Mouse (Mus musculus): ENCODE measurements around the gene Abcb1b.
"Not testable (repeated sequence)": the region's sequence is repeated elsewhere in the genome, so short reads cannot be mapped to it uniquely, and the experiment has no call there.

The Abcb1b gene

GRCm38 (mm10) chr5:8797987-8798751, at the start of gene Abcb1b:
Gene Abcb1b (plus strand): TSS chr5:8798147.
- DNase-seq (ENCODE audit: low spot score), result peak; percentile 70

DNA sequence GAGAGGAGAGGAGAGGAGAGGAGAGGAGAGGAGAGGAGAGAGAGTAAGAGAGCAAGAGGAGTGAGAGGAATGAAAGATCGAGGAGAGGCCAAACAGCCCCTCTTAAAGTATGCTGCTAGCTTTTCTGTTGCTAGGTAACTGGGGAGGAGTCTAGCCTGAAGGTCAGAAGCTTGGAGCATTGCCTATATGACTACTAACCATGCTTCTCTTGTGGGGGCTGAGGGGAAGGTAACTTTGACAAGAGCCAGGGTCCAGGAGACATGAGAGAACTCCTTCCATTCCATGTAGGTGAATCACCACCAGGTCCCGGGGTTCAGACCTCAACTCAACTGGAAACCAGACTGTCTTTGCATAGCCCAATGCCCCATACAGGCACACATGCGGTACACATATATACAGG, 25.1 kb upstream of the Abcb1b start:
- no peak for DNase-seq (ENCODE audit: low spot score)

GRCm38 (mm10) chr5:8778311-8778710, 19.6 kb upstream of the Abcb1b start:
- DNase-seq (ENCODE audit: low spot score), result no peak

DNA sequence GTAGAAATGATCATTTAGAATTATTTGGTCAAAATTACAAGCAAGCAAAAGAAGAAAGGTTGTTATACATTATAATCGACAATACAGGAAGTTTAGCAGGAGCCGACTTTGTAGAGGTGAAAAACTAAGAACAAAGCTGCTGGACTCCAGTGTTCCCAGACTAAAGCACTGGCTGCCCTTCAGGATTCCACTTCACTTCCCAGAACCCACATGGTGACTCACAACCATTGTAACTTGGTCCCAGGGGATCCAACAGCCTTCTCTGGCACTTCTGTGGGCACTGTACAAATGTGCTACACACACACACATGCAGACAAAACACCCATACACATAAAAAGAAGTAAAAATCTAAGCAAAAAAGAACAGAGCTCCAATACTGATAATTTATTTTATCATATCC, 19.2 kb upstream of the Abcb1b start:
- DNase-seq (ENCODE audit: low spot score), result peak; percentile 38

DNA sequence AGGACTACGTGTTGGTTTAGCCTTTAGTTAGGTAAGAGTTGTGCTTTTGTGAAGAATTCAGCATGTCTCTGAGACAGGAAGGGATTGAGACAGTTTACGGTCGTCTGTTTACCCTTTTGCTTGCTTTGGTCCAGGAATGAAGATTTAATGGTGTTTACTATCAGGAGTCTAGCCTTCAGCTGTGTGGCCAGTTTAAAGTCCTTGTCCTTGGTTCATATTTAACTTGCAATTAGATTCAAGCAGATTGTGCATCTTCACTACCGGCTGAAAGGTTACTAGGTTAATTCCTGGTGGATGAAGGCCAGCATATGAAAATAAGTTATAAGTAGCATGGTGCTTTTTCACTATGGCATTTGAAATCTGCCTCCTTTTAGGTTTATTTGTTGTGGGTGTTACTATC, 5.7 kb upstream of the Abcb1b start:
- no peak for DNase-seq (ENCODE audit: low spot score)

GRCm38 (mm10) chr5:8798752-8799115, 787 bp downstream of the Abcb1b start:
- DNase-seq (ENCODE audit: low spot score), result no peak

GRCm38 (mm10) chr5:8805742-8806141, 7.8 kb downstream of the Abcb1b start:
- DNase-seq (ENCODE audit: low spot score), result no peak

DNA sequence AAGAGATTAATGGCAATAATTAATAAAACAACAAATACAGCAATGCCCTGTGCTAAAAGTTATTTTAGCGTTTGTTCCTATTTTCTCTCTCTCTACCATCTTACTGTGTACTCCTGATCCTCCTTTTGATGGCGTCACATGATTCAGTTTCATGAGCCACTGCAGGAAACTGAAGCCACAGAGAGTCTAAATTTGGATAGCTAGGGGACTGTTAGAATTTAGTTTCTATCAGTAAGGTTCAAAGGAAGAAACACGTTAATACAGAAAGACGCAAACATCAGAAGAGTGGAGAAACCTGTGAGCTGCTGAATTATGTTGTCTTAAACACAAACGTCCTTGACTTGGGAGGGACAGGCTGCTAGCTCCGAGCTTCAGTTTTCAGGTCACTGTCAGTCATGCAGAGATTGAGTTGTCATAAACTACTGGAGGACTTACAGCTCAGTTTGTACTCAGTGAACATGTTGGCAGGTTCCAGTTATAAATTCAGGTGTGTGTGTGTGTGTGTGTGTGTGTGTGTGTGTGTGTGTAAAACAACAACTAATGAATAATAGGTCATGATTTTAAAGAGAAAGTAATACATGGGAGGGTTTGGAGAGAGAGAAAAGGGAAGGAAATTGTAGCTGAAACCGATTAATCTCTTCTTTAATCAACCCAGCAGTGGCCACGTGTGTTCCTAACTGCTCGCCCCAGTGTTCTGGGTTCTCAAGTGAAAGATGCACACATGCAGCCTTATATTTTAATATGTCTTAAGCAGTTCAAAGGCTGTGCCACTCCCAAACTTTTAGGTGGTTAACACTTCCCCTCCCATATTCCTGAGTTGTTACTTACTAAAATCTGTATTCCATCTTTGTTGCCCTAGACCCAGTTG, 9.4 kb downstream of the Abcb1b start:
- no peak for DNase-seq (ENCODE audit: low spot score)

DNA sequence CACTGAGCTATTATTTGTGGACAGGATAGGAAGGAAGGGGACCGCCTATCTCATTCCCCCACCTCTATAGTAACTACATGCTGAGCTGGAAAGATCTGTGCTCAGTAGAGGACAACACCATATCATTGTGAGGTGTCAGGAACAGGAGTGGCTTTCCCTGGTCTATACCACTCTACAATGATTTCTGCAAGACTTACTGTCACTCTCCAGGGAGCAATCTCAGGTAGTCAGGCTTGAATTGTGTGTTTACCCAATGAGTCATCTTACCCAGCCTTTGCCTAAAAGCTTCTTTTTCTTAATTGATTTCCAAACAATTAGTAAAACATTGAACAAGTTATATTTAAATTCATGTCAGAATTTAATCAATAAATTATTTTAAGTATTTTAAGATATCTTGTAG, 15.9 kb downstream of the Abcb1b start:
- DNase-seq (ENCODE audit: low spot score), result no peak

GRCm38 (mm10) chr5:8819635-8820591, 22.0 kb downstream of the Abcb1b start:
- DNase-seq (ENCODE audit: low spot score), result no peak

DNA sequence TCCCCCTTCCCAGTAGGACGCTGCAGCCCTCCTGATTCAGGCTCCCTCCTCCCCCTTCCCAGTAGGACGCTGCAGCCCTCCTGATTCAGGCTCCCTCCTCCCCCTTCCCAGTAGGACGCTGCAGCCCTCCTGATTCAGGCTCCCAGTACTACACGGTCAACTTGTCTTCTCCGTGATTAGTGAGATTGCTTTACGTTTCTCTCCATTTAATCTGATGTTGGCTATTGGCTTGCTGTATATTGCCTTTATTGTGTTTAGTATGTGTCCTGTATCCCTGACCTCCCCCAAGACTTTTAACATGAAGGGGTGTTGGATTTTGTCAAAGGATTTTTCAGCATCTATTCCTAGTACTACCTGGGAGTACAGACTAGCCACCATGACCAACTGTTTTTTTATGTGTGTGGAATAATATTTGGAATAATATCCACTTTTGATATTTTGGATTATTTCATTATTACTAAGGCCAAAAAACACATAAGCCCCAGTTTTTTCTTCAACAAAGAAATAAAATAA, 22.7 kb downstream of the Abcb1b start:
- not testable (repeated sequence) for DNase-seq (ENCODE audit: low spot score)

DNA sequence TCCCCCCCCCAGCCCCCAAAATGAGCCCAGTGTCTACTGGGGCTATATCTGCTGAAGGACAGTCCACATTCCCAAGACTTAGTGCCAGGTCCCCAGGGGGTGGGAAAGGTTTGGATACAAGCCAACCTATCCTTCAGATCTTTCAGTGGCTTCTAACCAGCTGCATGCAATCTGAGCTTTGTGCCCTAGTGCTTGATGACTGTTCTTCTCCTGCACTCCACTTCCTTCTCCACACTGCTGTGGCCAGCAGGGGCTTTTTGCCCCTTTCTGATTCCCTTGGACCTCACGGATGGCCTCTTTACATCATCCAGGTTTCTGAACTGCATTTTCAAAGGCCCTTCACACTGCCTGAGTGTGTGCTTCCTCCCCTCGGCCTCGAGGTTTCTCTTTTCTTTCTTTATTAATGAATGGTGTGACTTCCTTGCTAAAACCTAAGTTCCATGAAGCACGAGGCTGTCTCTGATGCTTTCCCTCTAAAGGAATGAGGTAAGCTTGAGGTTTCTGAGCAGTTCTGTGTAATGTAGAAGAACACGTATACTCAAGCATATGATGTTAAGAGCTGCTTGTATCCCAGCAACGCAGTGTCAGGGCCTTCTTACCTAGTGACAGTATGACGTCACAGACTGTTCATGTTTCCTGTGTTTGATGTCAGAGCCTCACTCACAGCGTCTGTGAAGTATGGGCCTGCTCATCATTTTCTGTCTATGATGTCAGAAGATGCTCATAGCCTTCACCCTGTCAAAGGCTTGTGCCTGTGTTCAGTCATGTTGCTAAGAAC, 40.9 kb downstream of the Abcb1b start:
- DNase-seq (ENCODE audit: low spot score), result no peak

DNA sequence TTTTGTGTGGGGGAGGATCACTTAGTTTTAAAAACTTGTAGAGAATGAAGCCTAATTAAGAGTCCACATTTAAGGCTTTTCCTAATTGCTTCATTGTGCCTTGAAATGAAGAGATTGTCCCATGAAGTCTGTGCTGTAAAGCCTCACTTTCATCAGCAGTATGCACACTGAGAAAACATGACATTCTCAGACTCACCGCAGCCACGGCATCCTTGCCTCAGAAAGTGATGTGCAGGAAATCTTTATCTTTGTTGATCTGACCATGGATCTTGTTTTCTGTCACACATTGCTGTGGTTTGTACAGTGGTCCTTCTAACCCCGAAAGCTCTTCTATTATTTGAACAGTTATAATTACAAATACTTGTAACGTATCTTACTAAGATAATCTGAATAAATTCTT, 41.7 kb downstream of the Abcb1b start:
- DNase-seq (ENCODE audit: low spot score), result no peak

DNA sequence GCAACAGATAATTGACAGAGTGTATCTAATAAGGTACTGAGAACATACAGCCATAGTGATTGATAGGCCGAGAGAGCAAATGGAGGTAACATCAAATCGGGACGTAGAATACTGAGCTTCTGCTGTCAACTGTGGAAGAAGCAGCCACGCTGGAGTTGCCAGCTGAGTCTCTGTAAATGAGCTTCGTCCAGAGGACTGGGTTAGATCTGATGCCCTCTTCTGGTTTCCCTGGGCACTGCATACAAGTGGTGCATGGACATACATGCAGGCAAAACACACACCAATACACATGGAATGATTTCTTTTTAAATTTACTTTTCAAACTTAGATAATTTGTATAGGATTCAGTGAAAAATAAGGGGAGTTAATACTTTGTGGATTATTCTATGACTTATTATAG, 42.9 kb downstream of the Abcb1b start:
- DNase-seq (ENCODE audit: low spot score), result peak; percentile 7

DNA sequence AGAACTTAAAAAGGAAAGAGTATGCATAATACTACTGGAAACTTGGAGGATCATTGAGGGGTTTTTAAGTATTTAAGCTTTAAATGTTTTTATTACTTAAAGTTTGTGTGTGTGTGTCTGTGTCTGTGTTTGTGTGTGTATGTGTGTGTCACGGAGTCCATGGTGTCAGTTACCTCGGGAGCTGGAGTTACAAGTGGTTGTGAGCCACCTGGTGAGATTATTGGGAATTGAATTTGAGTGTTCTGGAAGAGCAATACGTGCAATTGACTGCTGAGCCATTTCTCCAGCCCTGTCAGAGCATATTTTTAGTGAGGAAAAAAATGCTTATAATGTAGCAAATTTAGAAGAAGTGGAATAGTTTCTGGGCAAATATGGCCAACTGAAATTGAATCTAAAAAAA, 44.9 kb downstream of the Abcb1b start:
- peak; percentile 12 for DNase-seq (ENCODE audit: low spot score)

DNA sequence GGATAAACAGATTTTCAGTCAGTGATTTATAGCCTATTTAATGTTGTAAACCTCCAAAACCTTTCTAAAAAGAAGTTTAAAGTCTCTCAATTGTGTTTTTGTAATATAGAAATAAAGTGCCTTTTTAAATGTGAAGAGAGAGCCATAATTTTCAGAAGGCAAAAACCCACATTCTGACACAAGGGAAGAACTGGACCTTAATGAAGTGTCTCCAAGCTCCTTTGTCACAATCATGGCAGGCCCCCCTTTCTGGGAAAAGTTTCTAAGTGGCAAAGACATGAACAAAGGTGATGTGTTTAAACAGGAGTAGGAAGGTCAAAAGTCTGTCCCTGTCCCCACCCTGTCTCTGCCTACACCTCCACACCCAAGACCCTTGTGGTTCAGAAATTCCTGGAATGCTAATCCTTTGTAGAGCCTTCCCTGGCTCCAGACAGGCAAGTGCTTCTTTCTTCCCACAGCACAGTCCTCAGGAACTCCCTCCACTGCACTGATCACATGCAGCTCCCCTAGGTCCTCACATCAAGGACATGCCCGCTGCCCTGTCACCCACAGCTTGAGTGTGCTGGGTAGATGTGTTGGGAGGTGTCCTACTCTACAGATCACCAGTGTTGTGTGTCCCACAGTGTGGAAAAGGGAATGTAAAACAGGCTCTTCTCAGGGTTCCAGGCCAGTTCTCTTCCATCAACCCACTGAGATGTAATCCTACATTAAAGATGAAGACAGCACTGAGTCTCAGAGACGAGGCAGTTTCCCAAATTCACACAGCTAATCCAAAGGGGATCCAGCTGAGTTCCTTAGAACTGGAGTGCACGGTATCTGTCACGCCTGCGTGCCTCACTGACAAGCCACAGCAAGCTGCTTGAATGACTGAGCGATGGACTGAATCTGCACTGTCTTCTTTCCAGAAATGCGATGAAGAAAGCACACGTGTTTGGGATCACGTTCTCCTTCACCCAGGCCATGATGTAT, 50.9 kb downstream of the Abcb1b start:
- DNase-seq (ENCODE audit: low spot score), result not testable (repeated sequence)

- no peak for DNase-seq (ENCODE audit: low spot score)
These were observed 52.9 kb downstream of the Abcb1b start for GRCm38 (mm10) chr5:8850851-8851250.

DNA sequence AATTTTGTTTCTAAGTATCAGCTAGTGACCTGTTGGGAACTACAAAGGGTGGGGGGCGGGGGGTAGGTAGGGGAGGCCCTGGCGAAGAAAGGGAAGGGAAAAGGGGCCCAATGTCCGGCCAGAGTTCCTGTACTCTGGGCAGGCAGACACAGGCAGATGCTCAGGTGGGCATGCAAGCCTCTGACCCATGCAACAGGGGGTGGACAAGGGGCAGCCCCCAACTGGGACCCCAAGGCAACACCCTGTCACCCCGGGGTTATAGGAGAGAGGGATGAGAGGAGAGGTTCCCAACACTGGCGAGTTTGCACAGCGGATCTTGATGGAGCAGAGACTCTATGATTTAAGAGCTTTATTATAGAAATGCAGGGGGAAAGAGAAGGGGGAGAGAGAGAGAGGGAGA, 59.3 kb downstream of the Abcb1b start:
- no peak for DNase-seq (ENCODE audit: low spot score)

DNA sequence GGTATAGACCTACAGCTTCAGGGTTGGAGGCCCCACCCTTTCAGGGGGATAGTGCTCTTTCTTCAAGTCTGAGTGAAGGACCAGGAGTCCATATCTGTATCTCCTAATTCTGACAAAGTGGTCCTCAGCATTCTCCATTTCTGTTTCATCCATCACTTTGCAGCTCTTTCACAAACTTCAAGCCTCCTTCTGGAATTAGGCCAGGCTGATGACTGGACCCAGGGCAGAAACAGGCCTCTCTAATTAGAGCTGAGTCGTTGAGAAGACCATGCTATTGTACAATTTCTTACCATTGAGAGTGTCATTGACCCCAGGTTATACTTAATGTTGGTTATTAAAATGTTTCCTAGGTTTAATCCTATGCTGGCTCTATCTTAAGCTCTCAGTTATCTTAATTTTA, 63.9 kb downstream of the Abcb1b start:
- no peak for DNase-seq (ENCODE audit: low spot score)
